Mouse (Mus musculus) ES-Bruce4 (cell line): ENCODE results near the gene Tbxas1. TPM values are rescaled to one million over a fixed set of nuclear protein-coding genes. Genes with fewer than 3 reads are reported as not detected.

Source experiments
- H3K27ac ChIP-seq: 2 replicates; pipeline ENCODE4 v1.5.1; 2012; ENCODE audit warnings: low read length, inconsistent platforms; ENCODE audit not compliant: insufficient read depth
- H3K27me3 ChIP-seq: 2 replicates; pipeline ENCODE4 v1.6.1; 2012; ENCODE audit warnings: mild to moderate bottlenecking, low read length, inconsistent platforms; ENCODE audit not compliant: control insufficient read depth, poor library complexity, insufficient read depth, severe bottlenecking
- H3K36me3 ChIP-seq: 2 replicates; pipeline ENCODE4 v1.6.1; 2012; ENCODE audit warnings: inconsistent platforms, mild to moderate bottlenecking, low read length, moderate library complexity; ENCODE audit not compliant: control insufficient read depth, poor library complexity, insufficient read depth, severe bottlenecking
- H3K4me1 ChIP-seq: one replicate; pipeline ENCODE4 v1.8.1; 2011; ENCODE audit warnings: low read length; ENCODE audit not compliant: control insufficient read depth, insufficient read depth
- H3K4me3 ChIP-seq: 2 replicates; pipeline ENCODE4 v1.5.1; 2011; ENCODE audit warnings: low read depth, mild to moderate bottlenecking, low read length
- H3K9ac ChIP-seq: 2 replicates; pipeline ENCODE4 v1.6.1; 2012; ENCODE audit warnings: low read depth, mild to moderate bottlenecking, inconsistent platforms; ENCODE audit not compliant: poor library complexity, severe bottlenecking
- H3K9me3 ChIP-seq: replicated peaks from 2 replicates; pipeline ENCODE4 v1.6.1; 2012; ENCODE audit warnings: mild to moderate bottlenecking, low read length, inconsistent platforms; ENCODE audit not compliant: control insufficient read depth, poor library complexity, insufficient read depth, severe bottlenecking
- CTCF ChIP-seq: IDR thresholded peaks from one replicate; pipeline ENCODE4 v1.8.1; 2011; ENCODE audit warnings: low read depth, low read length
- EP300 ChIP-seq: IDR thresholded peaks from 2 replicates; pipeline ENCODE4 v1.6.1; 2011; ENCODE audit warnings: low read depth, low read length; ENCODE audit not compliant: insufficient read depth
- POLR2A ChIP-seq: IDR thresholded peaks from one replicate; pipeline ENCODE4 v1.8.1; 2011; ENCODE audit warnings: low read length; ENCODE audit not compliant: insufficient read depth
- polyA plus RNA-seq: library from polyadenylated mRNA; stranded (reverse); fragments of >200 nt; gene quantifications from 2 replicates; pipeline ENCODE4 v1.2.4, GENCODE M21; 2011; ENCODE audit warnings: low read depth; ENCODE audit not compliant: missing spikeins, insufficient read depth, insufficient read length

Gene Tbxas1
- polyA plus RNA-seq, 1 experiment, result not detected

DNA sequence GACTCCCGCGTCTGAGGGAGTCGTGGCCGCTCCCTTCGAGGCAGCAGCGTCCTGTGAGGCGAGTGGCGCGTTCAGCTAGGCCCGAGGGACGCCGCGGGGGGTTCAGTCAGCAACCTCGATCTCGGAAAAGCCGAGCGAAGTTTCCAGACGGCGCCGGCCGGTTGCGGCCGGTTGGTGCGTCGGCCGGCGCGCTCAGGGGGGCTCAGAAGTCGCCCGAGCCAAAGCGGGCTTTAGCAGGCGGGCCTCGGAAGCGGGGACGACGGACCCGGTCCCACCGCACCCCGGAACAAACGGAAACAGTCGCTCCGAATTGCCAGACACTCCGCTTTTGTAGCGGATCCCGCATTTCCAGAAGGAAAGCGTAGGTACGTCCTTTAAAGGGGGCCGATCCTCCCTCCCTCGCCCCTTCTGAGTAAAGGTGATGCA lies 243.3 kb downstream of the Tbxas1 start:
- TF ChIP-seq EP300 (no peak), CTCF (no peak), POLR2A (no peak)
- peak overlapping the region; percentile 55 for H3K4me3 ChIP-seq
- H3K9me3 ChIP-seq, result no peaks in the 10 kb centered on the region
- H3K4me1 ChIP-seq, result no peaks in the 10 kb centered on the region
- peaks cover 16% of the 10 kb centered on the region for H3K27me3 ChIP-seq
- no peak overlapping the region for H3K27ac ChIP-seq
- peak overlapping the region; percentile 72 for H3K9ac ChIP-seq
- H3K36me3 ChIP-seq, result no peaks in the 10 kb centered on the region

DNA sequence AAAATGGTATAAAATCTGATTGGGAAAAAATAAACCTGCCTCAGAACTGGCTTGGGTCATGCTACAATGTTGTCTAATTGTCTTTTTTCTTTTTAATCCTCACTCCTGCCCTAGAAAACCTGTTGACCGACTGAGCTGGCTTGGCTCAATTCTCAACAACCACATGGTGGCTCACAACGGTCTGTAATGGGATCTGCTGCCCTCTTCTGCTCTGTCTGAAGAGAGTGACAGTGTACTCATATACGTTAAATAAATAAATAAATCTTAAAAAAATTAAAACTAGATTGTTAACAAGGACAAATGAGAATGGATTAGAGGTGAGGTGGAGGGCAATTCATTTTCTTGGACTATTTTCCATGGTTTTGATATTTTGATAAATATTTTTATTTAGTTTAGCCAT lies 245.5 kb downstream of the Tbxas1 start:
- Histone ChIP-seq H3K9ac (no peak overlapping the region), H3K36me3 (no peaks in the 10 kb centered on the region), H3K4me3 (no peak overlapping the region), H3K4me1 (no peaks in the 10 kb centered on the region), H3K27ac (no peak overlapping the region), H3K9me3 (no peaks in the 10 kb centered on the region), H3K27me3 (peaks cover 16% of the 10 kb centered on the region)
- TF ChIP-seq POLR2A, result no peak
- TF ChIP-seq CTCF, result no peak
- no peak for TF ChIP-seq EP300

- H3K4me3 ChIP-seq, result no peak overlapping the region
- TF ChIP-seq POLR2A, result no peak
- TF ChIP-seq EP300, result no peak
- TF ChIP-seq CTCF, result no peak
- no peaks in the 10 kb centered on the region; the same call in 1 of the 2 replicates for H3K9me3 ChIP-seq
- H3K4me1 ChIP-seq, result peaks cover 2% of the 10 kb centered on the region
- no peaks in the 10 kb centered on the region for H3K36me3 ChIP-seq
- no peak overlapping the region for H3K9ac ChIP-seq
- peaks cover 2% of the 10 kb centered on the region; the same call in 1 of the 2 replicates for H3K27me3 ChIP-seq
- no peak overlapping the region for H3K27ac ChIP-seq
Observed at GRCm38 (mm10) chr6:39124719-39125118, 249.5 kb downstream of the Tbxas1 start.

- no peak overlapping the region for H3K9ac ChIP-seq
- no peaks in the 10 kb centered on the region for H3K27me3 ChIP-seq
- H3K36me3 ChIP-seq, result 0 out of 2 replicates have a peak, but pooled peaks cover 2% of the 10 kb centered on the region
- TF ChIP-seq CTCF (no peak), EP300 (peak; percentile 97), POLR2A (no peak)
- peak overlapping the region; percentile 78 for H3K27ac ChIP-seq
- H3K9me3 ChIP-seq, result no peaks in the 10 kb centered on the region; the same call in 1 of the 2 replicates
- H3K4me3 ChIP-seq, result no peak overlapping the region
- H3K4me1 ChIP-seq, result peaks cover 8% of the 10 kb centered on the region
Observed at GRCm38 (mm10) chr6:39131480-39131879, 256.3 kb downstream of the Tbxas1 start.

GRCm38 (mm10) chr6:39132556-39132955 lies 257.4 kb downstream of the Tbxas1 start:
- Histone ChIP-seq H3K27me3 (no peaks in the 10 kb centered on the region), H3K4me3 (no peak overlapping the region), H3K4me1 (peaks cover 8% of the 10 kb centered on the region), H3K36me3 (0 out of 2 replicates have a peak, but pooled peaks cover 2% of the 10 kb centered on the region), H3K9ac (no peak overlapping the region), H3K9me3 (no peaks in the 10 kb centered on the region; the same call in 1 of the 2 replicates), H3K27ac (peak overlapping the region; percentile 87)
- no peak for TF ChIP-seq POLR2A
- peak; percentile 99 for TF ChIP-seq EP300

Other genes starting within 250 kb of the Tbxas1 start
- 1.4 and 2.4 TPM in 2 replicates for gene Klrg2, start 238.2 kb upstream of the Tbxas1 start, polyA plus RNA-seq
- gene Clec2l, start 212.3 kb upstream of the Tbxas1 start, polyA plus RNA-seq, result not detected in 2 replicates
- gene Hipk2, start 761 bp downstream of the Tbxas1 start, polyA plus RNA-seq, result 16.8 and 17.8 TPM in 2 replicates
- gene Parp12, start 242.9 kb downstream of the Tbxas1 start, polyA plus RNA-seq, result 9.7 and 10.7 TPM in 2 replicates